Mouse (Mus musculus): ENCODE measurements at regions not wholly inside any gene's neighbourhood (a gene's known extent, or its start where the extent isn't known, plus 50 kb on each side); places are given as distances from the start of the nearest gene placed in this dataset.
A peak's percentile ranks its signal among the peaks of the same experiment; 100 is the strongest.

DNA sequence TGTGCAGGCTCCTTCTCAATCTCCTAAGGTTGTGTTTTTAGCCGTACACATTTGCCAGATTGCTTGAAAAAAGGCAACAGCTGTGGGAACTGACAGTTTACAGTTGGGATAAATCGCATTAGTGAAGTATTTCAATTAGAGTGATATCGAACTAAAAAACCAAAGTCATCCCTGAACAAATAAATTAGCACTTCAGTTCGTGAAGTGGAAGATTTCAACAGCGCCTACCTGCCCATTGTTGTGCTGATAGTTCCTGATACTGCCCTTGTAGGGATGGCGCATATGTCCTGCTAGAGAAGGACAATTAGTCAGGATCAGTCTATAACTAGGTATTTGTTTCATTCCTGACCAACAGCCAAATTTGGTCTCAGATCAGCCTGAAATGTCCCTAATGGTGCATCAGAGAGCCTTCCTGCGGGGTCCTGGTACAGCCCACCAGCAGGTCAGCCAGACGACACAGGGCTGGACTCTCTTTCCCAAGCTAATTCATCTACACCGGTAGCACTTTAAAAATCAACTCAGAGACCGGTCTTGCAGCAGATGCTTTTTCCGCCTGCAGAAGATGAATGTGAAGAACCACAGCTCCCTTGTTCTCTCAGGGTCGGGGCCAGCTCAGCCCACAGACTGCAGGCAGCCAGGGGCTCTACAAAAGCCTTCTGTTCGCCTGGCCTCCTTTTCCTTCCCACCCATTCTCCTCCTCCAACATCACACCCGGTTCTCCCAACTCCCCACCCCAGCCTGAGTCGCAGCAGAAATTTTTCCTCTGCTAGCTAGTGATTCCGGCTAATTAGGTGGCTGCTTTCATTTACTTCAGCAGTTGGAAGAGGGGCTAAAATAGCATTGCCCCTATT, 146.1 kb downstream of the Psat1 start:
- DNase-seq (ENCODE audit: low spot score) = peak; percentile 71

DNA sequence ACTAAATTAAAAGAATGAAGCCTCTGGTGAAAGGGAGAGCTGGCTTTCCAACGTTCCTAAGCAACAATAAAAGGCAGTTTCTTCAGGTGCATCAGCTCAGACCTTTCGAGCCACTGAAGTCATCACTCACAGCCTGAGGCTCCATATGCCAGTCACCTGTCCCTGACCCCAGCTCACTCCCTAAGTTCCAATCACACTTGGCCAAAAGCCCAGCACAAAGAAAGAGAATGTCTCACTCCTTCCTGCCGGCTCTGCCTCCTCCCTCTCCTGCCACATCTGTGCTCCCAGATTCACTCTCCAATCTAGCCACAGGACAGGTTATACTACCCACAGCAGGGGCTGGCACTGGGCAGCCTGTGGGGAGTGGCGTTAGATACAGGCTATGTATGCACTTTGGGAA, 150.7 kb downstream of the Psat1 start:
- no peak for DNase-seq (ENCODE audit: low spot score)

GRCm38 (mm10) chr19:15791942-15792341, 155.2 kb downstream of the Psat1 start:
- DNase-seq (ENCODE audit: low spot score) = no peak

DNA sequence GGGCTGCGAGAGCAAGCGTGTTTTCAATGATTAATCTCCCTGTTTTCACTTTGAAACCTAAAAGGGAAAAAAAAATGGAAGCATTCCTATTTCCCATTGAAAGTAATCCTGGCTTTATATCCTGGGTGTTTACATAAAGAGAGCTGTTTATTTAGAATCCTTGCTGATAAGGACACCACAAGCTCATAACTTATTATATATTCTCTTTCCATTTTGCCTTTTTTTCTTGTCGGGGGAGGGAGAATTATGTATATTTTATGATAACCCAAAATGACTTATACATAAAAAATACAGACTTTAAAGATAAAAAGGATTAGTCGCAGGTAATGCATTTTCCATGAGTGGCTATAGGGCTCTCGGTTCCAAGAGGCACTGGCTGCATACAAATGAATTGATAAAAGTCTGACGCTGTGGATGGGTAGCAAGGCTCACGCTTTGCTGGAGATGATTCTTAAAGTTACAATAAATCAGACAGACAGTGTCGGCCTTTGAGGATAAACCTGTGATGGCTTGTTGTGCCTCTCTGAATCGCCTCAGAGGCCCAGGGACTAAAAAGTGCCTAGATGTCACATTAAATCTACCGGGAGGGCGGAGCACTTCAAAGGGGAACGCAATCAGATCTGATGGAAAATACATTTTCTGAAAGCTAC, 155.7 kb downstream of the Psat1 start:
- DNase-seq (ENCODE audit: low spot score) = no peak

DNA sequence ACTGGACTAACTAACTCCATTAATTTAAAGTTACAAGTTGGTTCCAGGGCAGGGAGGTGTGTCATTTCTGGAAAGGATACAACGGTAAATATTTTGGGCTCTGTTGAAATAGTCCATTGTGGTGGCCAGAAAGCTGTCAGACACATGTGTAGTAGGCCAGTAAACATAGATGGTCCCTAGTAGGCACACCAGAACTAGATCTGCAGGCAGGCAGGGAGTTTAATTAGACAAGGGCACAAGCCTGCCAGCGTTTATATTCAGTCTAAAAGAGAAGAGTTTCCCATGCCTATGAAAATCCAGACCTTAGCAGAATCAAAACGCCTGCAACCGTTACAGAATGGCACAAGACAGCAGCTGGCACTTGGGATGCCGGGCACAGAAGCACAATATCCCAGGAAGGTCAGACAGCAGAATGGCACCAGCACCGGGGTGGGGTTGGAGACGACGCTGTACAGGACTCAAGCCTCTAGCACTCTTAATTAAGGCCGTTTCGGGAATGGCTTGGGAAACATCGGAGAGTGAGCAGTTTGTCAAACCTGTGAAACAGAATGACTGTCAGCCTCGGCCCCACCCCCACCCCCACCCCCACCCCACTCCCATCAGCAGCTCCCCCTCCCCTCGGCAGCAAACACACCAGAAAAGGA, 156.4 kb downstream of the Psat1 start:
- no peak for DNase-seq (ENCODE audit: low spot score)

- no peak for DNase-seq (ENCODE audit: low spot score)
Measured at GRCm38 (mm10) chr19:15789741-15790140, 157.4 kb downstream of the Psat1 start.

- no peak for DNase-seq (ENCODE audit: low spot score)
Measured at GRCm38 (mm10) chr19:15784644-15785043, 162.5 kb downstream of the Psat1 start.

DNA sequence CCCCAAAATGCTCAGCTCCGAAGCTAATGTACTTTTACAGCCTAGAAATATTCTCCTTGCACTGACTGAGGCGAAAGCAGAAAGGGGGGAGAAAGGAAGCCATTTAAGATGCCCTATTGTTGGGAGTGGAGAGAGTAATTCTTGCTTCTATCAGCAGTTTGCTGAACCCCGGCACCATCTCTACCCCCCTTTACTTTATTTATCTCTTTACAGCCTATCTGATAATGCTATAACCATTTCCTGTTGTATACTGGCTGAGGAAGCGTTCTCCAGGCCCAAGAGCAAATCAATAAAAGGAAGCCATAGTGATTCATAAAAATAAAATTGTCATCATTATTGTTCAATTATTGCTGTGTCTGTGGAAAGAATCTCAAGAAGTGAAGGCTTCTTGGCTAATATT, 177.5 kb downstream of the Psat1 start:
- no peak for DNase-seq (ENCODE audit: low spot score)

GRCm38 (mm10) chr19:15761086-15761485, 186.1 kb downstream of the Psat1 start:
- no peak for DNase-seq (ENCODE audit: low spot score)

DNA sequence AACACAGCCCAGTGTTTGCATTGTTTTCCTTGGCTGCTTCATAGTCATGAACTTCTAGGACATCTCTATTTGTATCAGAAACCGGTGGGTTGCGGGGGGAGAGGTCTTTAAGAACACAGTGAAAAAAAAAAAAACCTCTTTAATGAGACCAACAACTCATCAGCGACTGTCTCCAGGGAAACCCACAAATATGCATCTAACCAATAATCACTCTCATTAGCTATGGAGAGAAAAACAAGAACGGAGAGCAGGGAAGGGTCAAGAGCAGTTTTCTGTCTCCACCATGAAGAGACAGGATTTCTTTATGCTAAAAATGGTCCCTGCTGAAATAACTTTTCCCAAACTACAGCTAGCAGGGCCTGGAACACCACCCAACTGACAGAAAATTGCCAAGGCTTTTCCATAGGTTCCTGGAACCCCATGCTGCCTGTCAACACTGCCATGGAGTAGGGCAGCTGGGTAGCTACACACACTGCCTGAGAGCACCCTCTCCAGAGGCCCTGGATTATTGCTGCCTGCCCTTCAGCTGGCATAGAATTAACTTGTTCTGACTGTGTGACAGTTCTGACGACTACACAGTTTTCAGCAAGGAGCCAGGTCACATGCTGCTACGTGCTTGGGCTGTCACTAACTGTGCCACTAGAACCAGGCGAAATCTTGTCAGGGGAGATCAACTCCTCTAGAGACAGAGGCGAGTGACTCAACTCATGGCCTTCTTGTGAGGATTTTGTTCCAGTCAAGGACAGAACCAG, 201.9 kb downstream of the Psat1 start:
- no peak for DNase-seq (ENCODE audit: low spot score)

- no peak for DNase-seq (ENCODE audit: low spot score)
Measured at GRCm38 (mm10) chr19:15736200-15736599, 210.9 kb downstream of the Psat1 start.

DNA sequence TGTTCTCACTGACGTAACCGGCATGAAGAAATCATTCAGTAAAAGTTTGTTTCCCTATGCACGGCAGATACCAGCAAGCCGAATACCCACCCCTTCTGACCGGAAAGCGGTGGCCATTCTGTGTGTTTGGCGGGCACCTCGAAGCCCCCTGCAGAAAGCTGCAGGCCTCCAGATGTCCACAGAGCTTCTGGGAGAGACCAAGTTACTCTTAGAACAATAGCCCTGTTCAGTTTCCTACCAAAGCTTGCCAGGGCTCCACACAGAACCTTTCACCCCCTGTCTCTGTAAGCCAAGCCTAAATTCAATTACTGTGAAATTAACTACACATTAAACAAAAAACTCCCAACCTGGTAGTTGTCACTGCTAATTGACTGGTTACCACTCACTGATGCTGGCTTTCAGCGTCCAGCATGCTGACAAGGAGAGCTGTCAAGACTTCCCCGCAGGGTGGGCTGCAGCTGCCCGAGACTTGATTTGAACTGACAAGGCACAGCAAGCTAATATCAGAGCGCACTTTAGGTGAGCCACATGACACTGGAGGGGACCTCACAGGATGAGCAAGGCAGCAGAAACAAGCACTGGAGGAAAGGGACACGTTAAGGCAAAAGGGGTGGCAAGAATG, 220.2 kb downstream of the Psat1 start:
- peak; percentile 67 for DNase-seq (ENCODE audit: low spot score)

GRCm38 (mm10) chr19:15692379-15693023, 254.6 kb downstream of the Psat1 start:
- DNase-seq (ENCODE audit: low spot score) = no peak

DNA sequence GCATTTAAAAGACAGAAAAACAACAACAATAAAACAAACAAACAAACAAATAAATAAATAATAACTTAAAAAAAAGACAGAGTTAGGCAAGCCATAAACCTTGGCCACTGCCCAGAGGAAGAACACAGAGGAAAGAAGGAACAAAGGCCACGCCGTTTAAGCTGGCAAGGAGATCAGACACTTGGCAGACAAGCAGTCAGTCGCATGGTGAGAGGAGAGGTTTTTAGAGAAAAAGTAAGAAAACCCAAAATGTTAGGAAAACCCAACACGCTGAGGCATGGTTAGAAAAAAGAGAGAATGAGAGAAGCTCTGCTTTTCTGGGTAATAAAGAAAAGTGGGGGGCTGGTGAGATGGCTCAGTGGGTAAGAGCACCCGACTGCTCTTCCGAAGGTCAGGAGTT, 277.1 kb downstream of the Psat1 start:
- DNase-seq (ENCODE audit: low spot score) = no peak

GRCm38 (mm10) chr19:15669541-15669940, 277.6 kb downstream of the Psat1 start:
- DNase-seq (ENCODE audit: low spot score) = no peak

GRCm38 (mm10) chr19:15668624-15669016, 278.5 kb downstream of the Psat1 start:
- DNase-seq (ENCODE audit: low spot score) = peak; percentile 11

DNA sequence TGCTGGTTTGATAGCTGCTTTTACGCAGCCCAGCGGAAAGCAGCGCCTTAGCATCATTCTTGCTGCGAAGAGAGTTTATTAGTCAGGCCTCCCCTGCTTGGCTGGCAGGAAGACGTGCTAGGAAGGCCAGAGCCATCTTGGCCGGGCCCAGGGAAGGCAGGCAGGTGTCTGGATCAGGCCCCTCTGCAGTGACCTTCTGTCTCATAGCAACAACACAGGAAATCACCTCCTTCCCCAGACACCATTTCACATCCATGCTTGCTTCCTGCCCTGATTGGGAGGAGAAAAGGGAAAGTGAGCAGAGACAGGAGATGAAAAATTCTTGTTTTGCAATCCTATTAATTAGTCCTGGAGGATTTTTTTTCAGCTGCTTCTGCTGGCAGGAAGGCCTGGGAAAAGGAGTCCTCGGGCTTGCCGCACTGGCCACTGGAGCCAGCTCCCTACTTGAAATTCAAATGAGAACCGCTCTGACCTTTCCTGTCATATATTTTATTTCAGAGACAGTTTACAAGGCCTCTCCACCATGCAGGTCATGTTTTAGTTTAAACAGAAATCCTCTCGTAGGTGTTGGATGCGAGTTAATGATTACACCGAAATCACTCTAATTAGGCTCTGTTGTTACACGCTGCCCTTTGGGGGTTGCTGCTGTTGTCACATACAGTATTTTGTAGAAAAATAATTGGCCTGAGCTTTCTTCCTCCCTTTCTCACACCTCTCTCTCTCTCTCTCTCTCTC, 279.1 kb downstream of the Psat1 start:
- peak; percentile 59 for DNase-seq (ENCODE audit: low spot score)

DNA sequence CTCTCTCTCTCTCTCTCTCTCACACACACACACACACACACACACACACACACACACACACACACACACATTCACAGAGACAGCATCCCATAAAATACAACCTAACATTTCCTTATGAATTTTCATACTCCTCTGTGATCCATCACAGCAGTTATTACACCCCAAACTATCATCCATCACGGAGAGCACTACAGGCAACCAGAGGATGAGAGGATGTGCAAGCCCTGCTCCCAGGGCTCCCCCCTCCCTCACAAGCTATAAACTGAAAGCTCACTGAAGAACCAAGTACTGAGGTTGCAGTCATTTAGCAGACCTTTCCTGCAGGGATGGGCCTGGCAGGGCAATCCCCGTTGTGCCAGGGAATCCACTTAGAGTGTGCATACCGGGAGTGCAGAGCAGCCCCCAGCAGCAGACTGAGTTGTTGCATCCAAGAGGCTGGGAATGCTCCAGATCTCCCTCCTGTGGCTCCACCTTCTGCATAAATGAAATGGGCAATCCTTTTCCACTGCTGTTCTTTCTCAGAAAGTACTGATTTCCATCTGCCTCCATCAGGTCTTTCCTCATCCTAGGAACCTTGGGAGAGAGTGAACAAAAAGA, 283.4 kb downstream of the Psat1 start:
- no peak for DNase-seq (ENCODE audit: low spot score)

DNA sequence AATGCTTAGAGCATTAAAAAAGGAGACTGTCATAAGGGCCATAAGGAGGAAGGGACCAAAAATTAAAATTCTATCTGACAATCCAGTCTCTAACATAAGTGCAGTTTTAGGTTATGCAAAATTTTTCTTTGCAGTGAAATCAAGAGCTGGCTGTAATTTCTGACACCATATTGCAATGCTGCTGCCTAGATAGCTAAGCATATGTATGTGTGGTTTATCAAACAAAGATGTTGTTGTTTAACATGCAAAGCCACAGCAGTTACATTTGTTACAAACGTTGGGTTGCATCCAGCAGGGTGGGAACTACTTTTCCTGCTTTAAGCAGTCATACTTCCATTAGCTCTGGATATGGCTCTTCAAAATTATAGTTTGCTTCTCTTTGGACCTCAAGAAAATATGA, 288.5 kb downstream of the Psat1 start:
- DNase-seq (ENCODE audit: low spot score) = no peak

GRCm38 (mm10) chr19:15657846-15658245, 289.3 kb downstream of the Psat1 start:
- DNase-seq (ENCODE audit: low spot score) = no peak
